Mouse (Mus musculus) naive thymus-derived CD4-positive, alpha-beta T cell, adult 2 months (primary cell): ENCODE results near the gene Gbp2b.
"Not testable (repeated sequence)": the region's sequence is repeated elsewhere in the genome, so short reads cannot be mapped to it uniquely, and the experiment has no call there.

ENCODE experiments used
- DNase-seq: peaks from one replicate; pipeline ENCODE4 v3.0.0-alpha.2; 2011; ENCODE audit warnings: low read depth

Gbp2b gene

DNA sequence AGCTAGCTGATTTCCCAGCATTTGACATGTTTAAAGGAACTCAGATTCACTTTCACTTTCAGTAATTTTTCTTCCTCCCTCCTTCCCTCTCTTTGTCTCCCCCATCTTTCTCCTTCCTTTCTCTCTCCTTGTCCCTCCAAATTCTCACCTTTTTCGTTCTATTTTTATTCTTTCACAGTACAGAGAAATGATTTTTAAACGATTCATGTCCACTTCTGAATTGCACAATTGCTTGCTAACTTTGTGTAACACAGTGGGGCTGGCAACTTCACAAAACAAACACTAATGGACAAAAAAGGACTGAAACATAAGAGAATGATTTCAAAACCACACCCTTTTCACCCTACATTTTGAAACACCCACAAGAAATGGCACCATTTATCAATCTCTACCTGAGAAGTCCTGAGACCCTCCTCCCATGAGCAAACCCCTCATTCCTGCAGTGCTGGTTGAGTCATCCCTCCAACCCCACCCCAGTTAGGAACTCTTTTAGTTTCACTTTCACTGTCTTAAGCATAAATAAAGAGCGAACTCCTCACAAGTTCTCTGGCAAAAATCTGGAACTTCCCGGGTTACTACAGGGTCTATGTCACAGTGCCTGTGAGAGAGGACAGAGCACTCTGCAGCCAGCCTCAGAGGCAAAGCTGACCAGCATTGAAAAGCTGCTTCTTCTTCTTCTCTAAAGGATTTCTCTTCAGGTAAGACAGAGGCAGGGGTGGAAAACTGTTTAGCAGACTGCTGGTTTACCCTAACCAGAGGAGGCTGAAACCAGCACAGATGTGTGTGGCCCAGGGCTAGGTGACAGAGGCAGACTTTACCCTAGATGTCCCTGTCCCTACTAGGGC is 25.7 kb downstream of the Gbp2b start, which contains the start of gene Gbp2:
Gbp2 (plus strand) TSS at position 492 of the 845 bp plus-strand sequence.
- peak; percentile 72 for DNase-seq

DNA sequence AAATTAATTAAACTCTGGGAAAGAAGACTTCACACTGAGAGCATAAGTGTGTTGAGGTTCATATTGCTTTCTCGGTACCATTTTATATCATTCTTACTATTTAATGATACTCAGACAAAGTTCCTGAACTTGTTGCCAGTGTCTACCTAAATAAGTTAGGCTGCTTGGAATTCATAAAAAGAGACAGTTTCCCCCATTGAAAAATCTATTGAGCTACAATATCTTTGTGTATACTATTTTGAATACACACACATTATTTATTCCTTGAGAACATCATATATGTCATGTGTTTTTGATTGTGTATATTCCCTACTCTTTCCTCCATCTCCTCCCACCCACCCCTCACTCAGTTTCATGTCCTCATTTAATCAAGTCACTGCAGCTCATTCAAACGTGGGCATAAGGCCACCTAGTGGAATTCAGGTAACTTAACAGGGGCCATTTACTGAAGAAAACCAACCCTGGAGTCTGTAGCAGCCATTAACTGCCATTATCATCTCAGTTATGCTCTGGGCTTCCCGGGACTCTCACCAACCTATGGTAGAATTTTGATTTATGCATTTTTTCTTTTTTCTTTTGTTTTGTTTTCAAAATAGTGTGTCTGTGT is 26.4 kb downstream of the Gbp2b start:
- DNase-seq: peak; percentile 77

GRCm38 (mm10) chr3:142630385-142630784 is 35.7 kb downstream of the Gbp2b start:
- DNase-seq: no peak

DNA sequence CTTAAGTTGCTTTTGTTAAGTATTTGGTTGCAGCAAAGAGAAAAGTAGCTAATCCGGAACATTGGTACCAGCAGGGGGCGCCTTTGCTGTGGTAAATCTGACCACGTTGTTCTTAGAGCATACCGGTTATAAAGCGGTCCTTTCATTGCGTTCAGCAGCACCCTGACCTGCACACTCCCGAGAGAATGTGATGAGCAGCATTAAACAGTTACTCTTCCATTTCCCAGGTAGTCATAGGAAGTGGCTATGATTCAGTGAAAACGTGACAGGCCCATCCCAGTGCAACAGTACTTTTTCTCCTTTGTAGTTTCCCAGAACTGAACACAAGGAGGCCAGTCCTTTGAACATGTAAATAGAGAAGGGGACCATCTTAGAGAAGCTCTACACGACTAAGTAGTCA is 45.6 kb downstream of the Gbp2b start:
- DNase-seq: peak; percentile 80

- peak; percentile 86 for DNase-seq
Measured at GRCm38 (mm10) chr3:142645949-142646348, 51.3 kb downstream of the Gbp2b start.

- DNase-seq: not testable (repeated sequence)
Measured at GRCm38 (mm10) chr3:142647836-142648235, 53.2 kb downstream of the Gbp2b start.

GRCm38 (mm10) chr3:142650205-142650604 is 55.6 kb downstream of the Gbp2b start:
- no peak for DNase-seq

DNA sequence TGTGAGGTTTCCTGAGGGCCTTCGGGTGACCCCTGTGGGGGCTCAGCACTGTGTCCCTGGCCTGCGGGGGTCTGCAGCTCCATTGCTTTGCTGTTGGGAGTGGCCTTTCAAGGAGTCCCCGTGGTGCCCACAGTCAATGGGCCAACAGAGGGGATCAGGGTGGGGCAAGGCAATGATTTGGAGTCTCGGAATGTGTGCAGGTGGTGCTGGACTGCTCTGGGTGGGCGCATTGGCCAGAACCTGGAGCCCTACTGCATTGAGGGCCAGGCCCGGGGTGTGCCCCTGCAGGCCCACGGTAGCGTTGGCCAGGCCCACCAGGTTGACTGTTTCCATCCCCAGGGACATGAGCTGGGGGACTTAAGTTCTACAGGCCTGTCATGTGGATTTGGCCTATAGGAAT is 70.1 kb downstream of the Gbp2b start:
- no peak for DNase-seq
